Mouse (Mus musculus): Measurements from ENCODE around the gene Tada2b. TPM values are rescaled to one million over a fixed set of nuclear protein-coding genes. Genes with fewer than 3 reads are reported as not detected.

Gene Tada2b
- polyA plus RNA-seq (2015; fragmentation: Nextera tagmentation; extraction: Ambion mirVana) = 2.4 and 2.6 TPM in 2 replicates

GRCm38 (mm10) chr5:36484171-36484990, at the start of gene Tada2b, which contains the start of gene Ccdc96:
TSS of gene Tada2b (minus strand) at chr5:36484285.
TSS of gene Ccdc96 (plus strand) at chr5:36484588.
- DNase-seq (ENCODE audit: low spot score) = peak; percentile 100
- TF ChIP-seq CTCF (IDR thresholded peaks at IDR 0.05; ENCODE audit: low read depth) = peak; percentile 60
- Histone ChIP-seq H3K27ac (peak within 1 kb of the TSS; percentile 77), H3K4me1 (replicated peaks; ENCODE audit: insufficient read depth, low read length) (peaks cover 20% of the 10 kb centered on the region), H3K36me3 (ENCODE audit: insufficient read depth, low read length) (no peaks in the 10 kb centered on the region), H3K9me3 (replicated peaks; ENCODE audit: low read length) (no peaks in the 10 kb centered on the region), H3K27me3 (ENCODE audit: insufficient read depth, low read length) (peaks cover 4% of the 10 kb centered on the region; the same call in 1 of the 2 replicates), H3K4me3 (replicated peaks; ENCODE audit: low read depth, low read length) (peak within 1 kb of the TSS; percentile 92), H3K4me2 (ENCODE audit: low read length) (peak within 1 kb of the TSS; percentile 92), H3K9ac (ENCODE audit: low read depth, low read length) (peak within 1 kb of the TSS; percentile 91)
- peak; percentile 97 for ATAC-seq (replicated peaks; ENCODE audit: low FRiP score, low read depth)
- WGBS = 1% methylated on average over 94 of the region's 97 CpGs

- Histone ChIP-seq H3K27me3 (ENCODE audit: insufficient read depth, low read length) (no peaks in the 10 kb centered on the region), H3K27ac (peak overlapping the region; percentile 77), H3K9ac (ENCODE audit: low read depth, low read length) (peak overlapping the region; percentile 63), H3K4me2 (ENCODE audit: low read length) (peak overlapping the region; percentile 74), H3K36me3 (ENCODE audit: insufficient read depth, low read length) (no peaks in the 10 kb centered on the region), H3K4me1 (replicated peaks; ENCODE audit: insufficient read depth, low read length) (peaks cover 35% of the 10 kb centered on the region), H3K9me3 (replicated peaks; ENCODE audit: low read length) (no peaks in the 10 kb centered on the region), H3K4me3 (replicated peaks; ENCODE audit: low read depth, low read length) (peak overlapping the region; percentile 64)
- DNase-seq (ENCODE audit: low spot score) (peak; percentile 97), ATAC-seq (replicated peaks; ENCODE audit: low FRiP score, low read depth) (peak; percentile 88)
- TF ChIP-seq CTCF (IDR thresholded peaks at IDR 0.05; ENCODE audit: low read depth) = no peak; the same call in 1 of the 2 replicates
- under 1% methylated on average over 28 of the region's 28 CpGs for WGBS
Observed at GRCm38 (mm10) chr5:36530129-36530751, 46.2 kb upstream of the Tada2b start.

GRCm38 (mm10) chr5:36529698-36530097, 45.6 kb upstream of the Tada2b start:
- H3K4me2 ChIP-seq (ENCODE audit: low read length) = peak overlapping the region; percentile 74
- no peak for TF ChIP-seq CTCF (IDR thresholded peaks at IDR 0.05; ENCODE audit: low read depth)
- H3K9ac ChIP-seq (ENCODE audit: low read depth, low read length) = peak overlapping the region; percentile 63
- peak overlapping the region; percentile 64 for H3K4me3 ChIP-seq (replicated peaks; ENCODE audit: low read depth, low read length)
- DNase-seq (ENCODE audit: low spot score) (no peak), ATAC-seq (replicated peaks; ENCODE audit: low FRiP score, low read depth) (no peak)
- no peaks in the 10 kb centered on the region for H3K9me3 ChIP-seq (replicated peaks; ENCODE audit: low read length)
- peaks cover 35% of the 10 kb centered on the region for H3K4me1 ChIP-seq (replicated peaks; ENCODE audit: insufficient read depth, low read length)
- H3K27ac ChIP-seq = peak overlapping the region; percentile 77
- 3% methylated on average over 5 of the region's 5 CpGs for WGBS
- no peaks in the 10 kb centered on the region for H3K27me3 ChIP-seq (ENCODE audit: insufficient read depth, low read length)
- H3K36me3 ChIP-seq (ENCODE audit: insufficient read depth, low read length) = no peaks in the 10 kb centered on the region

- Histone ChIP-seq H3K36me3 (ENCODE audit: insufficient read depth, low read length) (no peaks in the 10 kb centered on the region), H3K4me3 (replicated peaks; ENCODE audit: low read depth, low read length) (no peak overlapping the region), H3K27me3 (ENCODE audit: insufficient read depth, low read length) (no peaks in the 10 kb centered on the region), H3K27ac (no peak overlapping the region), H3K9ac (ENCODE audit: low read depth, low read length) (no peak overlapping the region), H3K9me3 (replicated peaks; ENCODE audit: low read length) (no peaks in the 10 kb centered on the region), H3K4me2 (ENCODE audit: low read length) (no peak overlapping the region), H3K4me1 (replicated peaks; ENCODE audit: insufficient read depth, low read length) (peaks cover 31% of the 10 kb centered on the region)
- WGBS = 84% methylated on average over 2 of the region's 2 CpGs
- DNase-seq (ENCODE audit: low spot score) (no peak), ATAC-seq (replicated peaks; ENCODE audit: low FRiP score, low read depth) (no peak)
- no peak for TF ChIP-seq CTCF (IDR thresholded peaks at IDR 0.05; ENCODE audit: low read depth)
Observed at GRCm38 (mm10) chr5:36526921-36527320, 42.8 kb upstream of the Tada2b start.

- H3K4me2 ChIP-seq (ENCODE audit: low read length) = no peak overlapping the region
- H3K9ac ChIP-seq (ENCODE audit: low read depth, low read length) = no peak overlapping the region
- H3K4me3 ChIP-seq (replicated peaks; ENCODE audit: low read depth, low read length) = no peak overlapping the region
- no peak overlapping the region for H3K27ac ChIP-seq
- 69% methylated on average over 5 of the region's 5 CpGs for WGBS
- 0 out of 2 replicates have a peak, but pooled peaks cover 4% of the 10 kb centered on the region for H3K36me3 ChIP-seq (ENCODE audit: insufficient read depth, low read length)
- ATAC-seq (replicated peaks; ENCODE audit: low FRiP score, low read depth) = no peak
- DNase-seq (ENCODE audit: low spot score) = peak; percentile 59
- H3K27me3 ChIP-seq (ENCODE audit: insufficient read depth, low read length) = no peaks in the 10 kb centered on the region
- no peaks in the 10 kb centered on the region for H3K9me3 ChIP-seq (replicated peaks; ENCODE audit: low read length)
- TF ChIP-seq CTCF (IDR thresholded peaks at IDR 0.05; ENCODE audit: low read depth) = peak; percentile 70
- peaks cover 25% of the 10 kb centered on the region for H3K4me1 ChIP-seq (replicated peaks; ENCODE audit: insufficient read depth, low read length)
Observed at GRCm38 (mm10) chr5:36526274-36526673, 42.2 kb upstream of the Tada2b start.

- H3K4me2 ChIP-seq (ENCODE audit: low read length) = no peak overlapping the region
Observed at GRCm38 (mm10) chr5:36525216-36525615, 41.1 kb upstream of the Tada2b start.

More at GRCm38 (mm10) chr5:36525216-36525615, 41.1 kb upstream of the Tada2b start:
- Histone ChIP-seq H3K27me3 (ENCODE audit: insufficient read depth, low read length) (no peaks in the 10 kb centered on the region), H3K36me3 (ENCODE audit: insufficient read depth, low read length) (peaks cover 11% of the 10 kb centered on the region; the same call in 1 of the 2 replicates), H3K4me1 (replicated peaks; ENCODE audit: insufficient read depth, low read length) (peaks cover 17% of the 10 kb centered on the region), H3K9me3 (replicated peaks; ENCODE audit: low read length) (no peaks in the 10 kb centered on the region), H3K4me3 (replicated peaks; ENCODE audit: low read depth, low read length) (no peak overlapping the region), H3K27ac (no peak overlapping the region), H3K9ac (ENCODE audit: low read depth, low read length) (no peak overlapping the region)
- ATAC-seq (replicated peaks; ENCODE audit: low FRiP score, low read depth) = peak; percentile 70; the same call in 1 of the 2 replicates
- no peak for DNase-seq (ENCODE audit: low spot score)
- WGBS = 67% methylated on average over 2 of the region's 2 CpGs
- TF ChIP-seq CTCF (IDR thresholded peaks at IDR 0.05; ENCODE audit: low read depth) = no peak

All from kidney, postnatal 0 days (tissue).